10 mouse cellular contexts compared by ENCODE assay signal in the genomic region with DNA sequence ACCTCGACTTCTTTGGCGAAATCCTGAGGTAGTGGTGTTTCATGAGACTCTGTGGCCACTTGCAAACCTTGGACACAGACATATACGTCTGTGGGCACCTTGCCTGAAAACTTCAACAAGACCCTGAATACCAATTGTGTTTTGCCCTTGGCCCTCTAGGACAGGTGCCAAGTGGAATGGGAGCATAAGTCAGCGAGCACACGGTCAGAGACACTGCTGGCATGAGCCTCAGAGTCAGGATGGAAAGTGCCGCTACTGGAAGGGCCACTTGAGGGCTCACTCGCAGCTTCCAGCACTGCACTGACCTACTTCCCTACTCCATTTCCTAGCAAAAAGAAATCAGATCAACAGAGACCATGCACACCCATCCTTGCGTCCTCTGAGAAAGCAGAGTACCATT.
DNase-seq lines count a peak whose midpoint lies in the region; ATAC-seq lines count a peak whose summit lies in the region.
"Had no signal": no experiment of that assay in that cellular context is flagged by ENCODE, and none has a peak within 500 bp of the region (broad histone marks: within the 10 kb centered on the region; RNA-seq: fewer than 3 reads in every experiment).

No protein-coding gene starts in this region.

- no peaks in the 10 kb centered on the region for H3K27me3 ChIP-seq in hindbrain, embryonic 15.5 days
- H3K27me3 ChIP-seq in hindbrain, embryonic 14.5 days (ENCODE audit: control insufficient read depth, insufficient read depth, low read length): no peaks in the 10 kb centered on the region

- ATAC-seq in hindbrain, embryonic 15.5 days (ENCODE audit: low FRiP score, low read depth): 0 out of 2 replicates have a peak, but pooled peaks have one; percentile 7
- ATAC-seq in hindbrain, embryonic 14.5 days (ENCODE audit: low FRiP score): no peak
- ATAC-seq: midbrain, embryonic 16.5 days had no signal

- no peaks in the 10 kb centered on the region for H3K9me3 ChIP-seq in hindbrain, embryonic 15.5 days
- H3K9me3 ChIP-seq in hindbrain, embryonic 14.5 days (ENCODE audit: control insufficient read depth, low read length): no peaks in the 10 kb centered on the region
- H3K9me3 ChIP-seq: G1E had no signal

- peaks cover 45% of the 10 kb centered on the region for H3K4me1 ChIP-seq in hindbrain, embryonic 15.5 days (replicated peaks)
- H3K4me1 ChIP-seq in hindbrain, embryonic 14.5 days (replicated peaks; ENCODE audit: control insufficient read depth, insufficient read depth, low read length): peaks cover 31% of the 10 kb centered on the region

- H3K27ac ChIP-seq in hindbrain, embryonic 15.5 days (replicated peaks): no peak overlapping the region
- no peak overlapping the region for H3K27ac ChIP-seq in hindbrain, embryonic 14.5 days

- no peak overlapping the region for H3K4me2 ChIP-seq in hindbrain, embryonic 15.5 days
- no peak overlapping the region for H3K4me2 ChIP-seq in hindbrain, embryonic 14.5 days (replicated peaks)

- H3K4me3 ChIP-seq in hindbrain, embryonic 15.5 days: no peak overlapping the region
- H3K4me3 ChIP-seq in hindbrain, embryonic 14.5 days (replicated peaks; ENCODE audit: low read length): no peak overlapping the region

- no peaks in the 10 kb centered on the region for H3K36me3 ChIP-seq in hindbrain, embryonic 15.5 days
- no peaks in the 10 kb centered on the region for H3K36me3 ChIP-seq in hindbrain, embryonic 14.5 days (replicated peaks; ENCODE audit: control insufficient read depth, insufficient read depth)
- H3K36me3 ChIP-seq: G1E had no signal

- DNase-seq in hindbrain, embryonic 14.5 days (ENCODE audit: low spot score): no peak
- DNase-seq in urinary bladder, postnatal 14 days (ENCODE audit: low spot score): peak; percentile 12
- no peak for DNase-seq in urinary bladder, adult 2 months (ENCODE audit: low spot score)
- DNase-seq in cerebellum, postnatal 25 days: peak; percentile 58 to 72
- DNase-seq in thymus, postnatal 4 days: no peak
- DNase-seq in neural tube, embryonic 10.5 days (ENCODE audit: extremely low spot score, low spot score): no peak
- no peak for DNase-seq in layer of hippocampus, postnatal 14 days (ENCODE audit: low spot score in 2 of 2)

- 60% methylated on average over 8 of the region's 8 CpGs for WGBS in hindbrain, embryonic 15.5 days
- 71% methylated on average over 8 of the region's 8 CpGs for WGBS in hindbrain, embryonic 14.5 days

- H3K9ac ChIP-seq in hindbrain, embryonic 15.5 days: no peak overlapping the region
- H3K9ac ChIP-seq in hindbrain, embryonic 14.5 days: no peak overlapping the region

Comparison
In these comparisons a context has a peak if more than half of its experiments do, and no peak if none do; other contexts are left out.
1. DNase-seq: peak in urinary bladder, postnatal 14 days (single experiment) and cerebellum, postnatal 25 days (2 of 2); none in hindbrain, embryonic 14.5 days (single experiment), urinary bladder, adult 2 months (single experiment), thymus, postnatal 4 days (single experiment), neural tube, embryonic 10.5 days (single experiment) and layer of hippocampus, postnatal 14 days (0 of 2).